Mouse (Mus musculus): ENCODE measurements around the gene Gtf2a1l. TPM values are rescaled to one million over a fixed set of nuclear protein-coding genes. Genes with fewer than 3 reads are reported as not detected.

Gene Gtf2a1l
- polyA plus RNA-seq, 1 experiment, result 0.82 TPM

DNA sequence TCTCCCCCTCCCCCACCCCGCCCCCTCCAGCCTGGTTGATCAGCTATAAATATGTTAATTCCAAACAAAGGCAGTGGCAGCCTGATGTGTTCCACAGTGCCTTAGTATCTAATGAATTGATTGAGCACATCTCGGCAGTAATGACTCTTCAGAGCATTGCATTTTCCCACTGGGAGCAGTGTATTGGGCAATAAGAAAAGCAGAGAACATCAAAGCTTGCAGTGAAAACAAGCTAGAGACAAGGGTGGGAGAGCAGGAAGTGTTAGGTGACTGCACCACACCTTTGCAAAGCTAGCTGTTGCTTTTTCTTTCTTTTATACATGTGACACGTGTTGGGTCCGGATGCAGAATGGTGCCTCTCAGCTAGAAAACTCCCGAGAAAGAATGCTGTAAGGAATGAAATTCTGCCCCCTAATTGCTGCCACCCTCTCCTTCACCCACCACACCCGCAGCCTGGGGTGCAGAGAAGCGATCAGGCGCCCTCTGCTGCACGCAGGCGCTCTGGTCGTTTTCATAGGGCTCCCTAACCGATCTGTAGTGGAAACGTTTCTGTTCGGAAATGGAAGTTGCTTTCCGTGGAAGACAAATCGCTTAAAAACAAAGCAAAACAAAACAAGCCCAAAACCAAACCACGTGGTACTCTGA, 84.5 kb downstream of the Gtf2a1l start:
- Histone ChIP-seq H3K4me3 (ENCODE audit: low read depth, low read length) (no peak overlapping the region), H3K9ac (ENCODE audit: low read depth, poor library complexity, severe bottlenecking) (no peak overlapping the region), H3K4me1 (ENCODE audit: control insufficient read depth, insufficient read depth, low read length) (peaks cover 3% of the 10 kb centered on the region), H3K9me3 (replicated peaks; ENCODE audit: control insufficient read depth, insufficient read depth, low read length, poor library complexity, severe bottlenecking) (no peaks in the 10 kb centered on the region), H3K27me3 (ENCODE audit: control insufficient read depth, insufficient read depth, low read length, poor library complexity, severe bottlenecking) (no peaks in the 10 kb centered on the region), H3K36me3 (ENCODE audit: control insufficient read depth, insufficient read depth, low read length, poor library complexity, severe bottlenecking) (no peaks in the 10 kb centered on the region), H3K27ac (ENCODE audit: insufficient read depth, low read length) (no peak overlapping the region)
- peak; percentile 73 for TF ChIP-seq CTCF (IDR thresholded peaks at IDR 0.05; ENCODE audit: low read depth, low read length)
- no peak for TF ChIP-seq POLR2A (IDR thresholded peaks at IDR 0.05; ENCODE audit: insufficient read depth, low read length)

DNA sequence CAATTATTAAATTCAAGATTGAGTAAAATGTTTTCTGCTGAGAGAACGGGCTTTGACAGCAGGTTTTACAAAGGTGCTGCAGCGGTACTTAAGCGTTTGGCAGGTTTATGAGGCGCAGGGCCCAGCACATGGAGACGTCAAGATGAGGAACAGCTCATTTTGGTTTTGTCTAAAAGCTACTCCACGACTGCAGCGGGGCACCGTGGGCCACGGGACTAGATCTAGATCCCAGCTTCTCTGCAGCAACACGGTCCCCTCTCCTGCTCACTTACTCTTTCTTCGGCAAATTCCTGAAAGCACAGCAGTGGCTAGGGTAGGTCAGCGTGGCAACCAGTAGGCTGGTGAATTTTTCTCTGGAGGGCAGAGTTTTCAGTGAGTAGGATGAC, 85.0 kb downstream of the Gtf2a1l start:
- Histone ChIP-seq H3K27ac (ENCODE audit: insufficient read depth, low read length) (no peak overlapping the region), H3K9ac (ENCODE audit: low read depth, poor library complexity, severe bottlenecking) (no peak overlapping the region), H3K4me1 (ENCODE audit: control insufficient read depth, insufficient read depth, low read length) (peaks cover 3% of the 10 kb centered on the region), H3K36me3 (ENCODE audit: control insufficient read depth, insufficient read depth, low read length, poor library complexity, severe bottlenecking) (no peaks in the 10 kb centered on the region), H3K9me3 (replicated peaks; ENCODE audit: control insufficient read depth, insufficient read depth, low read length, poor library complexity, severe bottlenecking) (no peaks in the 10 kb centered on the region), H3K4me3 (ENCODE audit: low read depth, low read length) (no peak overlapping the region), H3K27me3 (ENCODE audit: control insufficient read depth, insufficient read depth, low read length, poor library complexity, severe bottlenecking) (no peaks in the 10 kb centered on the region)
- TF ChIP-seq EP300 (IDR thresholded peaks at IDR 0.05; ENCODE audit: insufficient read depth, low read depth, low read length) (no peak), POLR2A (IDR thresholded peaks at IDR 0.05; ENCODE audit: insufficient read depth, low read length) (no peak), CTCF (IDR thresholded peaks at IDR 0.05; ENCODE audit: low read depth, low read length) (no peak)

DNA sequence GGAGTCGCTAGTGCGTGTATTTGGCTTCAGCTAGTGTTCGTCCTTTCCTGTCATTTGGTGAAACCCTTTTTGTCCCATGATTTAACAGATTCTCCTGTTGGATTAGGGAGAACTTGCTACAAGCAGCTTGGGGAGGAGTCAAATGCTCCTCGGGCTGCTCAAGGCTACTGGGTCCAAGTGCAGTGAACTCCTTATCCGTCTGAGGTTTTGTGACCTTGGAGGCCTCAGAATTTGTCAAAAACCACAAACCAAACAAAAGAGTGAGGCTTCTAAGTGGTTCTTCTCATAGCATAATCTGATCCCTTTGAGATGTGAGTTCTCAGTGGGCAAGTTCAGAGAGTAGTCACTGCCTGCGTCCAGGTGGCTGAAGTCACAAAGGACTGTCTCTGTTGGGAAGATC, 87.3 kb downstream of the Gtf2a1l start:
- Histone ChIP-seq H3K27me3 (ENCODE audit: control insufficient read depth, insufficient read depth, low read length, poor library complexity, severe bottlenecking) (no peaks in the 10 kb centered on the region), H3K36me3 (ENCODE audit: control insufficient read depth, insufficient read depth, low read length, poor library complexity, severe bottlenecking) (no peaks in the 10 kb centered on the region), H3K4me1 (ENCODE audit: control insufficient read depth, insufficient read depth, low read length) (peaks cover 3% of the 10 kb centered on the region), H3K9me3 (replicated peaks; ENCODE audit: control insufficient read depth, insufficient read depth, low read length, poor library complexity, severe bottlenecking) (no peaks in the 10 kb centered on the region), H3K27ac (ENCODE audit: insufficient read depth, low read length) (no peak overlapping the region), H3K9ac (ENCODE audit: low read depth, poor library complexity, severe bottlenecking) (no peak overlapping the region), H3K4me3 (ENCODE audit: low read depth, low read length) (no peak overlapping the region)
- TF ChIP-seq CTCF (IDR thresholded peaks at IDR 0.05; ENCODE audit: low read depth, low read length), result no peak
- TF ChIP-seq POLR2A (IDR thresholded peaks at IDR 0.05; ENCODE audit: insufficient read depth, low read length), result no peak
- TF ChIP-seq EP300 (IDR thresholded peaks at IDR 0.05; ENCODE audit: insufficient read depth, low read depth, low read length), result no peak

- H3K27me3 ChIP-seq (ENCODE audit: control insufficient read depth, insufficient read depth, low read length, poor library complexity, severe bottlenecking), result no peaks in the 10 kb centered on the region
- H3K36me3 ChIP-seq (ENCODE audit: control insufficient read depth, insufficient read depth, low read length, poor library complexity, severe bottlenecking), result no peaks in the 10 kb centered on the region
- H3K9ac ChIP-seq (ENCODE audit: low read depth, poor library complexity, severe bottlenecking), result no peak overlapping the region
- no peaks in the 10 kb centered on the region for H3K4me1 ChIP-seq (ENCODE audit: control insufficient read depth, insufficient read depth, low read length)
- no peak overlapping the region for H3K4me3 ChIP-seq (ENCODE audit: low read depth, low read length)
- H3K27ac ChIP-seq (ENCODE audit: insufficient read depth, low read length), result no peak overlapping the region
- no peak for TF ChIP-seq POLR2A (IDR thresholded peaks at IDR 0.05; ENCODE audit: insufficient read depth, low read length)
- no peak for TF ChIP-seq CTCF (IDR thresholded peaks at IDR 0.05; ENCODE audit: low read depth, low read length)
- TF ChIP-seq EP300 (IDR thresholded peaks at IDR 0.05; ENCODE audit: insufficient read depth, low read depth, low read length), result no peak
- no peaks in the 10 kb centered on the region for H3K9me3 ChIP-seq (replicated peaks; ENCODE audit: control insufficient read depth, insufficient read depth, low read length, poor library complexity, severe bottlenecking)
Measured at GRCm38 (mm10) chr17:88758003-88758437, 89.6 kb downstream of the Gtf2a1l start.

DNA sequence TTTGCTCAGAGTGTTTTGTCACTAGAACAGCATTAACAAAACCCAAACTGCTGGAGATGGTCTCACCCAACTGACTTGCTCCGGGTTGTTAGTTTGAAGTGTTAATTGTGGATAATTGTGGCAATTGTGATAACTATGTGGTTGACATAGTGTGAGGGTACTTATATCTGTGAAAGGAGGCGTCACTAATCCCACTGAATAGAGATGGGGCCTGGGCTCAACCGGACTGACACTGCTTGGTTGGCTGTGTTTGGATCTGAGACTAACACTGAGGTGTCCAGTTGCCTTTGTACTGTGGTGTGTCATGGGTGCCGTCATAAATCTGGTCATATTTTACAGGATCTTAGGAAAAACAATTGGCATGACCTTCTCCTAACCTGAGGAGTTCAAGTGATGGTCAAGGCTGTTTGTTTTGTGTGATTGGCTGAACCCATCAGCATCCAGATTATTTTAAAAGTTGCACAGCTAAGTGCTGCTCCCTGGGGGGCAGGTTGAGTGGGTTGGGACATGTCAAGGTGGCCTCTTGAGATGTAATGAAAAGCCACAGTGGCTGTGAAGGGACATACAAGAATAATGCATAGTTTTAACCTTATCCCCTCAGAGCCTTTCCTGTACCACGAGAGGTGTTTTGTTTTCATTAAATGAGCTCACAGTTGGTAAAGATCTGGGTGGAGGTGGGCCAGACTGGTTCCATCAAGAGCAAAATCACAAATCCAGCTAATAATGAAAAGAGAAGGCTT, 95.1 kb downstream of the Gtf2a1l start:
- Histone ChIP-seq H3K9ac (ENCODE audit: low read depth, poor library complexity, severe bottlenecking) (no peak overlapping the region), H3K4me1 (ENCODE audit: control insufficient read depth, insufficient read depth, low read length) (no peaks in the 10 kb centered on the region), H3K27me3 (ENCODE audit: control insufficient read depth, insufficient read depth, low read length, poor library complexity, severe bottlenecking) (peaks cover 2% of the 10 kb centered on the region), H3K9me3 (replicated peaks; ENCODE audit: control insufficient read depth, insufficient read depth, low read length, poor library complexity, severe bottlenecking) (no peaks in the 10 kb centered on the region), H3K36me3 (ENCODE audit: control insufficient read depth, insufficient read depth, low read length, poor library complexity, severe bottlenecking) (no peaks in the 10 kb centered on the region), H3K4me3 (ENCODE audit: low read depth, low read length) (no peak overlapping the region), H3K27ac (ENCODE audit: insufficient read depth, low read length) (no peak overlapping the region)
- TF ChIP-seq POLR2A (IDR thresholded peaks at IDR 0.05; ENCODE audit: insufficient read depth, low read length) (no peak), CTCF (IDR thresholded peaks at IDR 0.05; ENCODE audit: low read depth, low read length) (no peak), EP300 (IDR thresholded peaks at IDR 0.05; ENCODE audit: insufficient read depth, low read depth, low read length) (no peak)

DNA sequence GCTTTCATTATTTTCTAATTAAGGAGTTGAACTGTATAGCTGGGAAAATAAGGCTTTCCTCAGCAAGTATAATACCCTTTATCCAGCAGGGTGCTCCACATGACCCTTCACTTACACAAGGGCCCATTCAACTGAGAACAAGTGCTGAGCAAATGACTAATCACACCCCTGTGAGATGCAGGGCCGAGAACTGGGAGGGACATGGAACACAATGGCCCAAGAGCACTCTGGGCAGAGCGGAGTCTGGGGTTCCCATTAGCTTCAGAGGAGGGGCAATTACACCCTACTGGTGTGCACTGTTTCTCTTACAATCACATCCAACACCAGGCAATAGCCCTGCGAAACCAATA, 95.7 kb downstream of the Gtf2a1l start:
- H3K9ac ChIP-seq (ENCODE audit: low read depth, poor library complexity, severe bottlenecking), result no peak overlapping the region
- H3K4me1 ChIP-seq (ENCODE audit: control insufficient read depth, insufficient read depth, low read length), result no peaks in the 10 kb centered on the region
- H3K9me3 ChIP-seq (replicated peaks; ENCODE audit: control insufficient read depth, insufficient read depth, low read length, poor library complexity, severe bottlenecking), result no peaks in the 10 kb centered on the region
- H3K27ac ChIP-seq (ENCODE audit: insufficient read depth, low read length), result no peak overlapping the region
- no peaks in the 10 kb centered on the region for H3K36me3 ChIP-seq (ENCODE audit: control insufficient read depth, insufficient read depth, low read length, poor library complexity, severe bottlenecking)
- H3K4me3 ChIP-seq (ENCODE audit: low read depth, low read length), result no peak overlapping the region
- TF ChIP-seq EP300 (IDR thresholded peaks at IDR 0.05; ENCODE audit: insufficient read depth, low read depth, low read length) (peak; percentile 58; the same call in 1 of the 2 replicates), POLR2A (IDR thresholded peaks at IDR 0.05; ENCODE audit: insufficient read depth, low read length) (no peak)
- H3K27me3 ChIP-seq (ENCODE audit: control insufficient read depth, insufficient read depth, low read length, poor library complexity, severe bottlenecking), result peaks cover 2% of the 10 kb centered on the region

Other genes with a start within 250 kb of the Gtf2a1l start
- gene Foxn2, start 227.9 kb upstream of the Gtf2a1l start, polyA plus RNA-seq (2011; ENCODE audit: insufficient read depth, insufficient read length, low read depth, missing spikeins), result 35.4 and 40.9 TPM in 2 replicates
- 22.7 and 25.7 TPM in 2 replicates for gene Ppp1r21, start 138.5 kb upstream of the Gtf2a1l start, polyA plus RNA-seq (2011; ENCODE audit: insufficient read depth, insufficient read length, low read depth, missing spikeins)
- gene Ston1, start 71.0 kb upstream of the Gtf2a1l start, polyA plus RNA-seq (2011; ENCODE audit: insufficient read depth, insufficient read length, low read depth, missing spikeins), result 30.3 and 30.7 TPM in 2 replicates
- gene Lhcgr, start 123.3 kb downstream of the Gtf2a1l start, polyA plus RNA-seq (2011; ENCODE audit: insufficient read depth, insufficient read length, low read depth, missing spikeins), result 0.12 TPM in 1 of 2 replicates, not detected in the other

Data from ES-Bruce4 (cell line).